Mouse (Mus musculus): ENCODE results near the gene Lsamp.

DNA sequence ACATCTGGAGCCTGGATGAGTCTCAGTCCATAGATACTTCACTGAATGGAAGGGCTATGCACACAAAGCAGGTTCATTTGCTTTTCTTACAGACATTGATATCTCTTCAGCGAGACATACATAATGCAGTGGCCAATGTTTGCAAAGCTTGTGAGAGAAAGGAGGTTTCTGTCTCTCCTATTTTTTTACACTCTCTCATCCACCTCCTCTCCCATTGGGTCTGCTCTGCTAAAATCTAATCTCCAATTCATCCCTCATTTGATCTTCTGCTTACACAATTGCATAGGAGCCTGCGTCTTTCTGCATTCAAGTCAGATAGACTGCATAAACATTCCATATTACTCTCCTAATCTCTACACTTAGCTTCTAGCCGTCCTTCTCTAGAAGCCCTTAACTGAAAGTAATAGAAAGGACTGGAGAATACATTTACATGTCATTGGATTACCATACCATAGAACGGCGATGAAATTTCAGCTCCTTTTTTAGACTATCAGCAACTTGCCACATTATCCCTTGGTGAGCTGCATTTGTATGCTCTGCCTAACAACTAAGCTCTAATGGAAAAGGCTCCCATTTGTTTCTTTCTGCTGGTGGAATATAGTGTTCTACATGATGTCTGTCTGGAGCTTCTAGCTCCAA is 1717.7 kb downstream of the Lsamp start:
- TF ChIP-seq CTCF (IDR thresholded peaks at IDR 0.05) = no peak
- TF ChIP-seq POLR2A (IDR thresholded peaks at IDR 0.05; ENCODE audit: insufficient read depth, low read depth, low read length) = no peak
